Mouse (Mus musculus) cerebellum, postnatal 25 days (tissue): ENCODE measurements at regions not wholly inside any gene's neighbourhood (a gene's known extent, or its start where the extent isn't known, plus 50 kb on each side); places are given as distances from the start of the nearest gene placed in this dataset.
A peak's percentile ranks its signal among the peaks of the same experiment; 100 is the strongest.

Experiments used
- DNase-seq, 2 experiments: peaks; one replicate each; pipeline ENCODE4 v3.0.0; 2021; ENCODE audit warnings: mixed read lengths in 2 of 2

- DNase-seq, result no peak
These were observed 451.7 kb downstream of the Arl4a start for GRCm38 (mm10) chr12:39586163-39586562.

GRCm38 (mm10) chr12:39577610-39578009 is 460.2 kb downstream of the Arl4a start:
- no peak for DNase-seq

GRCm38 (mm10) chr12:39572802-39573201 is 465.0 kb downstream of the Arl4a start:
- DNase-seq, result no peak

- DNase-seq, result no peak
These were observed 465.7 kb downstream of the Arl4a start for GRCm38 (mm10) chr12:39572147-39572546.

GRCm38 (mm10) chr12:39560734-39561446 is 476.9 kb downstream of the Arl4a start:
- no peak for DNase-seq

- no peak for DNase-seq
These were observed 479.3 kb downstream of the Arl4a start for GRCm38 (mm10) chr12:39558491-39558890.

GRCm38 (mm10) chr12:39536326-39536725 is 501.5 kb downstream of the Arl4a start:
- DNase-seq, result peak in 1 of 2 experiments; percentile 7

- no peak for DNase-seq
These were observed 509.7 kb downstream of the Arl4a start for GRCm38 (mm10) chr12:39528121-39528520.

GRCm38 (mm10) chr12:39527216-39527600 is 510.6 kb downstream of the Arl4a start:
- DNase-seq, result no peak

GRCm38 (mm10) chr12:39526535-39527215 is 511.1 kb downstream of the Arl4a start:
- no peak for DNase-seq

- DNase-seq, result no peak
These were observed 522.1 kb downstream of the Arl4a start for GRCm38 (mm10) chr12:39515690-39516089.

- DNase-seq, result no peak
These were observed 527.0 kb downstream of the Arl4a start for GRCm38 (mm10) chr12:39510855-39511254.

GRCm38 (mm10) chr12:39510073-39510812 is 527.6 kb downstream of the Arl4a start:
- DNase-seq, result peak; percentile 58 to 75

- peak; percentile 35 to 59 for DNase-seq
These were observed 541.6 kb downstream of the Arl4a start for GRCm38 (mm10) chr12:39496203-39496602.

- DNase-seq, result peak; percentile 53 to 73
These were observed 544.1 kb downstream of the Arl4a start for GRCm38 (mm10) chr12:39493578-39494218.

- peak; percentile 84 to 86 for DNase-seq
These were observed 544.7 kb downstream of the Arl4a start for GRCm38 (mm10) chr12:39493114-39493513.

- DNase-seq, result no peak
These were observed 564.8 kb downstream of the Arl4a start for GRCm38 (mm10) chr12:39472984-39473383.
